Mouse (Mus musculus) midbrain, postnatal 0 days (tissue): ENCODE results near the gene Nxpe4. TPM values are rescaled to one million over a fixed set of nuclear protein-coding genes. Genes with fewer than 3 reads are reported as not detected.

Source experiments
- ATAC-seq: fragments of 200-750 bp; cut with Nextera tagmentation; 2 replicates; pipeline ENCODE4 v1.8.0; 2017; ENCODE audit warnings: moderate number of reproducible peaks, mild to moderate bottlenecking, moderate TSS enrichment, moderate library complexity; ENCODE audit not compliant: low FRiP score
- DNase-seq: peaks from one replicate; pipeline ENCODE4 v3.0.0-alpha.2; 2015; ENCODE audit warnings: low spot score
- H3K27ac ChIP-seq: fragments of 300-500 bp; sonication (generic); 2 replicates; pipeline ENCODE4 v1.5.1; 2014; ENCODE audit warnings: low read depth, mild to moderate bottlenecking, low read length, mixed read lengths
- H3K27me3 ChIP-seq: fragments of 300-500 bp; sonication (generic); 2 replicates; pipeline ENCODE4 v1.6.1; 2014; ENCODE audit warnings: low read length, control low read depth, mixed read lengths; ENCODE audit not compliant: insufficient read depth
- H3K36me3 ChIP-seq: fragments of 300-500 bp; sonication (generic); 2 replicates; pipeline ENCODE4 v1.6.1; 2014; ENCODE audit warnings: low read length, control low read depth, mixed read lengths; ENCODE audit not compliant: insufficient read depth
- H3K4me1 ChIP-seq: fragments of 300-500 bp; sonication (generic); 2 replicates; pipeline ENCODE4 v1.6.1; 2014; ENCODE audit warnings: mild to moderate bottlenecking, control low read depth, antibody characterized with exemption, low read length, mixed read lengths; ENCODE audit not compliant: insufficient read depth
- H3K4me2 ChIP-seq: fragments of 300-500 bp; sonication (generic); 2 replicates; pipeline ENCODE4 v1.6.1; 2014; ENCODE audit warnings: low read depth, mild to moderate bottlenecking, low read length, mixed read lengths; ENCODE audit not compliant: poor library complexity, severe bottlenecking
- H3K4me3 ChIP-seq: fragments of 300-500 bp; sonication (generic); 2 replicates; pipeline ENCODE4 v1.5.1; 2014; ENCODE audit warnings: low read depth, mild to moderate bottlenecking, low read length, moderate library complexity
- H3K9ac ChIP-seq: fragments of 300-500 bp; sonication (generic); replicated peaks from 2 replicates; pipeline ENCODE4 v1.6.1; 2014; ENCODE audit warnings: mild to moderate bottlenecking, low read length, moderate library complexity, mixed read lengths; ENCODE audit not compliant: poor library complexity, severe bottlenecking
- H3K9me3 ChIP-seq: fragments of 300-500 bp; sonication (generic); 2 replicates; pipeline ENCODE4 v1.6.1; 2016; ENCODE audit warnings: low read length, control low read depth
- CTCF ChIP-seq: IDR thresholded peaks from 2 replicates; pipeline ENCODE4 v1.5.1; 2016; ENCODE audit warnings: antibody characterized with exemption, mild to moderate bottlenecking
- WGBS: fragments of 180-500 bp; shearing (Covaris S2); extraction: QIAGEN DNeasy Blood & Tissue Kit; methylation state at CpG from one replicate; pipeline ENCODE4 v1.1.7; 2014; 5-methylcytosine and 5-hydroxymethylcytosine counted together
- polyA plus RNA-seq: library from polyadenylated mRNA; unstranded; fragments of >200 nt; fragmentation: Nextera tagmentation; extraction: Ambion mirVana; gene quantifications from 2 replicates; pipeline ENCODE4 v1.2.1, GENCODE M21; 2015
- total RNA-seq: library from RNA; depleted of rRNA; stranded (reverse); fragments of >200 nt; gene quantifications from 2 replicates; pipeline ENCODE4 v1.2.3, GENCODE M21; 2014

Gene Nxpe4
- total and polyA plus RNA-seq, 2 experiments from 2014 or later: 7.7 to 13.5 TPM

DNA sequence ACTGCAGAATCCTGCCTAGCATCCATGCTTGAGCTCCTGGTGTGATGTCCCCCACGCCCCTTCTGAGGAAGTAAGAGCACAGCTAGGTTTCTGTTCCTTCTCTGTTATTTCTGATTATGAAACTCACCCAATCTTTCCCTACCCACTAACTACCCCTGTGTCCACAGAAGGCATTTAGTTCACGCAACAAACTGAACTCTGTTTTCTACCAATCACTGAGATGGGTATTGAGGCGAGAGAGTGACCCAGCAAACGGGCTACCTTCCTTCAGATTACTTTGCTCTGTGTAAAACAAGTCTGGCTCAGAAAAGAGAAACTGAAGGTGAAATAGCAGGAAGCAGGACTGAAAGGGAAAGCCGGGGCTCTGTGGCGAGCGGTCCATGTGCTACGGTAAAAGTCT is 260.6 kb downstream of the Nxpe4 start:
- Histone ChIP-seq H3K36me3 (no peaks in the 10 kb centered on the region), H3K27me3 (no peaks in the 10 kb centered on the region), H3K4me3 (no peak overlapping the region), H3K9ac (no peak overlapping the region), H3K4me1 (no peaks in the 10 kb centered on the region), H3K4me2 (no peak overlapping the region), H3K9me3 (no peaks in the 10 kb centered on the region), H3K27ac (no peak overlapping the region)
- no peak for DNase-seq
- 82% methylated on average over 8 of the region's 8 CpGs for WGBS
- no peak for ATAC-seq
- TF ChIP-seq CTCF: no peak

DNA sequence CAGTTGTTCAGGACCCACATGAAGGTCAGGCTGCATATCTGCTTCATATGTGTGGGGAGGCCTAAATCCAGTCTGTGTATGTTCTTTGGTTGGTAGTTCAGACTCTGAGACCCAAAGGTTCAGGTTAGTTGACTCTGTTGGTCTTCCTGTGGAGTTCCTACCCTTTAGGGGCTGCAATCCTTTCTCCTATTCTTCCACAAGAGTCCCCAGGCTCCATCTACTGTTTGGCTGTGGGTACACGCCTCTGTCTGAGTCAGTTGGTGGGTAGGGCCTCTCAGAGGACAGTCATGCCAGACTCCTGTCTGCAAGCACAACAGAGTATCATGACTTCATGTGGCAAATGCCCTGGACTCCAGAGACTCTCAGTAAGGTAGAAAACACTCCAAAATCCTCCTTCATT is 261.4 kb downstream of the Nxpe4 start:
- Histone ChIP-seq H3K36me3 (no peaks in the 10 kb centered on the region), H3K27me3 (no peaks in the 10 kb centered on the region), H3K4me1 (no peaks in the 10 kb centered on the region), H3K27ac (no peak overlapping the region), H3K4me2 (no peak overlapping the region), H3K9ac (no peak overlapping the region), H3K4me3 (no peak overlapping the region), H3K9me3 (no peaks in the 10 kb centered on the region)
- ATAC-seq (no peak), DNase-seq (no peak)
- WGBS: 50% methylated on average over 1 of the region's 1 CpGs
- TF ChIP-seq CTCF: no peak

- ATAC-seq: no peak
- Histone ChIP-seq H3K4me2 (no peak overlapping the region), H3K27me3 (no peaks in the 10 kb centered on the region), H3K27ac (no peak overlapping the region), H3K9me3 (no peaks in the 10 kb centered on the region), H3K4me3 (no peak overlapping the region), H3K4me1 (no peaks in the 10 kb centered on the region), H3K9ac (no peak overlapping the region), H3K36me3 (no peaks in the 10 kb centered on the region)
- WGBS: 90% methylated on average over 7 of the region's 7 CpGs
- TF ChIP-seq CTCF: no peak
- DNase-seq: no peak
These were observed 265.4 kb downstream of the Nxpe4 start for GRCm38 (mm10) chr9:48427176-48427575.

GRCm38 (mm10) chr9:48432449-48432848 is 270.6 kb downstream of the Nxpe4 start:
- 84% methylated on average over 8 of the region's 8 CpGs for WGBS
- no peak overlapping the region for H3K4me3 ChIP-seq
- no peaks in the 10 kb centered on the region for H3K36me3 ChIP-seq
- ATAC-seq (no peak), DNase-seq (no peak)
- no peaks in the 10 kb centered on the region for H3K9me3 ChIP-seq
- H3K4me1 ChIP-seq: no peaks in the 10 kb centered on the region
- no peak overlapping the region for H3K27ac ChIP-seq
- H3K4me2 ChIP-seq: no peak overlapping the region
- H3K27me3 ChIP-seq: no peaks in the 10 kb centered on the region
- TF ChIP-seq CTCF: no peak
- H3K9ac ChIP-seq: no peak overlapping the region

- ATAC-seq: no peak
- H3K27me3 ChIP-seq: no peaks in the 10 kb centered on the region
- no peaks in the 10 kb centered on the region for H3K9me3 ChIP-seq
- 90% methylated on average over 1 of the region's 1 CpGs for WGBS
- no peak overlapping the region for H3K9ac ChIP-seq
- TF ChIP-seq CTCF: no peak
- no peaks in the 10 kb centered on the region for H3K4me1 ChIP-seq
- H3K36me3 ChIP-seq: no peaks in the 10 kb centered on the region
- H3K27ac ChIP-seq: no peak overlapping the region
- H3K4me2 ChIP-seq: no peak overlapping the region
- DNase-seq: no peak
- H3K4me3 ChIP-seq: no peak overlapping the region
These were observed 282.1 kb downstream of the Nxpe4 start for GRCm38 (mm10) chr9:48443873-48444272.

DNA sequence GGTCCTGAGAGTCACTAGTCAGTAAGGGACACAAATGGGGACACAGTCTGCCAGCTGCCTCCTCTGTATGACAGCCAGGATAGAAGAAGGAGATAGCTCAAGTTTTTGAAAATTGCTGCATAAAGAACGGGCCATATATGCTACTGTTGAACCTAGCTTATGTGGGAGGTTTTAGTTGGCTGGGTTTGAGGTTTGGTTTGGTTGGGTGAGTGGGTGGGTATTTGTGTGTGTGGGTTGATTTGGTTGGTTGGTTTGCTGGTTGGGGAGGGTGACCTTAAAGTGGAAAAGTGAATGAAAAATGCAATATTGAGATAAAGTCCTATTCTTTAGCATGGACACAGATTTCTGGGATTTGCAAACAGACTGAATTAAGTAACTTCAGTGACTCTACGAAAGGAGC is 283.0 kb downstream of the Nxpe4 start:
- no peak overlapping the region for H3K4me3 ChIP-seq
- DNase-seq: no peak
- H3K9me3 ChIP-seq: no peaks in the 10 kb centered on the region
- no peaks in the 10 kb centered on the region for H3K36me3 ChIP-seq
- no peak for TF ChIP-seq CTCF
- no peaks in the 10 kb centered on the region for H3K27me3 ChIP-seq
- no peak for ATAC-seq
- H3K4me1 ChIP-seq: no peaks in the 10 kb centered on the region
- H3K4me2 ChIP-seq: no peak overlapping the region
- no peak overlapping the region for H3K27ac ChIP-seq
- no peak overlapping the region for H3K9ac ChIP-seq
- 88% methylated on average over 2 of the region's 2 CpGs for WGBS
